Mouse (Mus musculus) heart, embryonic 12.5 days (tissue): Measurements from ENCODE around the gene Entpd2. TPM values are rescaled to one million over a fixed set of nuclear protein-coding genes. Genes with fewer than 3 reads are reported as not detected.

Experiments used
- ATAC-seq: fragments of 200-750 bp; cut with Nextera tagmentation; 2 replicates; pipeline ENCODE4 v1.8.0; 2017; ENCODE audit warnings: moderate TSS enrichment, moderate library complexity; ENCODE audit not compliant: insufficient number of reproducible peaks, low FRiP score
- H3K27ac ChIP-seq: fragments of 300-500 bp; sonication (generic); 2 replicates; pipeline ENCODE4 v1.5.1; 2016; ENCODE audit warnings: mild to moderate bottlenecking, moderate library complexity; ENCODE audit not compliant: poor library complexity, severe bottlenecking
- H3K27me3 ChIP-seq: fragments of 300-500 bp; sonication (generic); replicated peaks from 2 replicates; pipeline ENCODE4 v1.6.1; 2016; ENCODE audit warnings: mild to moderate bottlenecking, moderate library complexity
- H3K36me3 ChIP-seq: fragments of 300-500 bp; sonication (generic); 2 replicates; pipeline ENCODE4 v1.6.1; 2016; ENCODE audit warnings: mild to moderate bottlenecking, moderate library complexity
- H3K4me1 ChIP-seq: fragments of 300-500 bp; sonication (generic); replicated peaks from 2 replicates; pipeline ENCODE4 v1.6.1; 2016; ENCODE audit warnings: mild to moderate bottlenecking
- H3K4me2 ChIP-seq: fragments of 300-500 bp; sonication (generic); 2 replicates; pipeline ENCODE4 v1.6.1; 2016; ENCODE audit warnings: mild to moderate bottlenecking, moderate library complexity
- H3K4me3 ChIP-seq: fragments of 300-500 bp; sonication (generic); 2 replicates; pipeline ENCODE4 v1.5.1; 2016; ENCODE audit warnings: mild to moderate bottlenecking
- H3K9ac ChIP-seq: fragments of 300-500 bp; sonication (generic); 2 replicates; pipeline ENCODE4 v1.6.1; 2016; ENCODE audit warnings: mild to moderate bottlenecking, moderate library complexity
- H3K9me3 ChIP-seq: fragments of 300-500 bp; sonication (generic); replicated peaks from 2 replicates; pipeline ENCODE4 v1.6.1; 2016; ENCODE audit warnings: mild to moderate bottlenecking, moderate library complexity
- whole genome bisulfite sequencing: fragments of 180-500 bp; shearing (Covaris S2); methylation state at CpG from one replicate; pipeline ENCODE4 v1.1.7; 2016; 5-methylcytosine and 5-hydroxymethylcytosine counted together
- polyA plus RNA-seq: library from polyadenylated mRNA; unstranded; fragments of >200 nt; fragmentation: Nextera tagmentation; extraction: Ambion mirVana; gene quantifications from 2 replicates; pipeline ENCODE4 v1.2.1, GENCODE M21; 2016

Entpd2 gene
- polyA plus RNA-seq, 1 experiment from 2014 or later, result 0.18 TPM

- H3K4me1 ChIP-seq, result peaks cover 4% of the 10 kb centered on the region; the same call in 1 of the 2 replicates
- H3K36me3 ChIP-seq, result 0 out of 2 replicates have a peak, but pooled peaks cover 6% of the 10 kb centered on the region
- H3K27ac ChIP-seq, result no peak overlapping the region
- WGBS, result 26% methylated on average over 9 of the region's 9 CpGs
- peak overlapping the region; percentile 67 for H3K4me3 ChIP-seq
- H3K27me3 ChIP-seq, result peaks cover 40% of the 10 kb centered on the region
- 0 out of 2 replicates have a peak, but pooled peaks have one; percentile 3 for ATAC-seq
- H3K9me3 ChIP-seq, result no peaks in the 10 kb centered on the region
- H3K4me2 ChIP-seq, result peak overlapping the region; percentile 99
- H3K9ac ChIP-seq, result peak overlapping the region; percentile 77
Observed at GRCm38 (mm10) chr2:25364761-25365090, 30.9 kb upstream of the Entpd2 start.

- Histone ChIP-seq H3K27ac (no peak within 1 kb of the TSS), H3K27me3 (peaks cover 44% of the 10 kb centered on the region), H3K4me1 (peaks cover 4% of the 10 kb centered on the region; the same call in 1 of the 2 replicates), H3K36me3 (0 out of 2 replicates have a peak, but pooled peaks cover 6% of the 10 kb centered on the region), H3K4me3 (peak within 1 kb of the TSS; percentile 67), H3K9me3 (no peaks in the 10 kb centered on the region), H3K4me2 (peak within 1 kb of the TSS; percentile 99), H3K9ac (peak within 1 kb of the TSS; percentile 77)
- ATAC-seq, result peak; percentile 84
- WGBS, result under 1% methylated on average over 46 of the region's 54 CpGs
Observed at GRCm38 (mm10) chr2:25365091-25365761, 30.4 kb upstream of the Entpd2 start, which contains the start of gene Uap1l1. Gene Uap1l1, minus strand, starts transcription at chr2:25365682.

- ATAC-seq, result no peak
- 71% methylated on average over 3 of the region's 3 CpGs for WGBS
- H3K27me3 ChIP-seq, result peaks cover 30% of the 10 kb centered on the region
Observed at GRCm38 (mm10) chr2:25369996-25370395, 25.7 kb upstream of the Entpd2 start.

GRCm38 (mm10) chr2:25371764-25372643 lies 23.7 kb upstream of the Entpd2 start, which contains the start of gene Sapcd2:
Gene Sapcd2, plus strand, starts transcription at chr2:25372321.
- Histone ChIP-seq H3K9me3 (no peaks in the 10 kb centered on the region), H3K36me3 (peaks cover 15% of the 10 kb centered on the region), H3K4me3 (peak within 1 kb of the TSS; percentile 58), H3K9ac (peak within 1 kb of the TSS; percentile 75), H3K27ac (peak within 1 kb of the TSS; percentile 61), H3K4me2 (peak within 1 kb of the TSS; percentile 92), H3K27me3 (peaks cover 23% of the 10 kb centered on the region), H3K4me1 (peaks cover 23% of the 10 kb centered on the region)
- peak; percentile 90 for ATAC-seq
- WGBS, result 1% methylated on average over 65 of the region's 65 CpGs

More at GRCm38 (mm10) chr2:25369996-25370395, 25.7 kb upstream of the Entpd2 start:
- peaks cover 27% of the 10 kb centered on the region for H3K4me1 ChIP-seq
- no peak overlapping the region for H3K9ac ChIP-seq
- H3K36me3 ChIP-seq, result no peaks in the 10 kb centered on the region
- H3K4me2 ChIP-seq, result no peak overlapping the region
- H3K9me3 ChIP-seq, result no peaks in the 10 kb centered on the region
- no peak overlapping the region for H3K4me3 ChIP-seq
- no peak overlapping the region for H3K27ac ChIP-seq

- WGBS, result 2% methylated on average over 42 of the region's 42 CpGs
- Histone ChIP-seq H3K36me3 (peaks cover 21% of the 10 kb centered on the region), H3K4me2 (peak overlapping the region; percentile 92), H3K4me3 (peak overlapping the region; percentile 58), H3K9ac (peak overlapping the region; percentile 69), H3K27ac (no peak overlapping the region), H3K27me3 (peaks cover 23% of the 10 kb centered on the region), H3K4me1 (peaks cover 23% of the 10 kb centered on the region), H3K9me3 (no peaks in the 10 kb centered on the region)
- ATAC-seq, result 0 out of 2 replicates have a peak, but pooled peaks have one; percentile 5
Observed at GRCm38 (mm10) chr2:25372644-25373391, 22.9 kb upstream of the Entpd2 start.

- H3K4me3 ChIP-seq, result peak overlapping the region; percentile 58
- peaks cover 23% of the 10 kb centered on the region for H3K27me3 ChIP-seq
- H3K4me1 ChIP-seq, result peaks cover 23% of the 10 kb centered on the region
- H3K9ac ChIP-seq, result peak overlapping the region; percentile 69
- H3K27ac ChIP-seq, result no peak overlapping the region
- no peak for ATAC-seq
- no peaks in the 10 kb centered on the region for H3K9me3 ChIP-seq
- 39% methylated on average over 2 of the region's 2 CpGs for WGBS
- peaks cover 22% of the 10 kb centered on the region for H3K36me3 ChIP-seq
- H3K4me2 ChIP-seq, result peak overlapping the region; percentile 92
Observed at GRCm38 (mm10) chr2:25373431-25373830, 22.2 kb upstream of the Entpd2 start.

GRCm38 (mm10) chr2:25376589-25376988 lies 19.1 kb upstream of the Entpd2 start:
- Histone ChIP-seq H3K36me3 (peaks cover 22% of the 10 kb centered on the region), H3K9me3 (no peaks in the 10 kb centered on the region), H3K4me1 (peaks cover 22% of the 10 kb centered on the region), H3K27me3 (peaks cover 11% of the 10 kb centered on the region), H3K4me2 (no peak overlapping the region), H3K4me3 (no peak overlapping the region), H3K27ac (no peak overlapping the region), H3K9ac (no peak overlapping the region)
- WGBS, result 57% methylated on average over 4 of the region's 4 CpGs
- no peak for ATAC-seq

GRCm38 (mm10) chr2:25384492-25384891 lies 11.2 kb upstream of the Entpd2 start:
- ATAC-seq, result no peak
- H3K4me2 ChIP-seq, result no peak overlapping the region

GRCm38 (mm10) chr2:25391266-25391665 lies 4.4 kb upstream of the Entpd2 start:
- Histone ChIP-seq H3K4me2 (no peak overlapping the region), H3K4me3 (no peak overlapping the region), H3K27me3 (peaks cover 54% of the 10 kb centered on the region), H3K9ac (no peak overlapping the region), H3K9me3 (no peaks in the 10 kb centered on the region), H3K4me1 (peaks cover 21% of the 10 kb centered on the region), H3K36me3 (no peaks in the 10 kb centered on the region), H3K27ac (no peak overlapping the region)
- no peak for ATAC-seq
- 54% methylated on average over 5 of the region's 5 CpGs for WGBS

More at GRCm38 (mm10) chr2:25384492-25384891, 11.2 kb upstream of the Entpd2 start:
- no peaks in the 10 kb centered on the region for H3K9me3 ChIP-seq
- H3K4me3 ChIP-seq, result no peak overlapping the region
- WGBS, result 53% methylated on average over 5 of the region's 5 CpGs
- peaks cover 29% of the 10 kb centered on the region for H3K27me3 ChIP-seq
- no peak overlapping the region for H3K9ac ChIP-seq
- no peaks in the 10 kb centered on the region for H3K4me1 ChIP-seq
- no peaks in the 10 kb centered on the region for H3K36me3 ChIP-seq
- no peak overlapping the region for H3K27ac ChIP-seq

- H3K36me3 ChIP-seq, result no peaks in the 10 kb centered on the region
- H3K4me2 ChIP-seq, result no peak overlapping the region
- H3K27ac ChIP-seq, result no peak overlapping the region
- H3K9ac ChIP-seq, result no peak overlapping the region
- peaks cover 75% of the 10 kb centered on the region for H3K27me3 ChIP-seq
- WGBS, result 42% methylated on average over 3 of the region's 3 CpGs
- H3K4me1 ChIP-seq, result peaks cover 22% of the 10 kb centered on the region
- ATAC-seq, result peak; percentile 43; the same call in 1 of the 2 replicates
- H3K9me3 ChIP-seq, result no peaks in the 10 kb centered on the region
- no peak overlapping the region for H3K4me3 ChIP-seq
Observed at GRCm38 (mm10) chr2:25394281-25395221, 1.1 kb upstream of the Entpd2 start.
